Mouse (Mus musculus) stomach, embryonic 16.5 days (tissue): ENCODE data around the gene Zfp689. TPM values are rescaled to one million over a fixed set of nuclear protein-coding genes. Genes with fewer than 3 reads are reported as not detected.

Experiments used
- ATAC-seq: fragments of 200-750 bp; cut with Nextera tagmentation; 2 replicates; pipeline ENCODE4 v1.8.0; 2017; ENCODE audit warnings: moderate number of reproducible peaks, moderate TSS enrichment; ENCODE audit not compliant: insufficient read depth, low FRiP score
- H3K27ac ChIP-seq: fragments of 300-500 bp; sonication (generic); 2 replicates; pipeline ENCODE4 v1.5.1; 2014; ENCODE audit warnings: low read length
- H3K27me3 ChIP-seq: fragments of 300-500 bp; sonication (generic); 2 replicates; pipeline ENCODE4 v1.6.1; 2014; ENCODE audit warnings: low read length, control low read depth, mixed read lengths; ENCODE audit not compliant: control insufficient read depth, insufficient read depth
- H3K36me3 ChIP-seq: fragments of 300-500 bp; sonication (generic); 2 replicates; pipeline ENCODE4 v1.6.1; 2014; ENCODE audit warnings: low read length; ENCODE audit not compliant: control insufficient read depth, insufficient read depth
- H3K4me1 ChIP-seq: fragments of 300-500 bp; sonication (generic); 2 replicates; pipeline ENCODE4 v1.6.1; 2014; ENCODE audit warnings: low read length, control low read depth, mixed read lengths; ENCODE audit not compliant: control insufficient read depth, insufficient read depth
- H3K4me2 ChIP-seq: fragments of 300-500 bp; sonication (generic); 2 replicates; pipeline ENCODE4 v1.6.1; 2014; ENCODE audit warnings: low read depth, low read length, mixed read lengths
- H3K4me3 ChIP-seq: fragments of 300-500 bp; sonication (generic); replicated peaks from 2 replicates; pipeline ENCODE4 v1.5.1; 2014; ENCODE audit warnings: mild to moderate bottlenecking, low read length
- H3K9ac ChIP-seq: fragments of 300-500 bp; sonication (generic); 2 replicates; pipeline ENCODE4 v1.6.1; 2014; ENCODE audit warnings: low read length
- H3K9me3 ChIP-seq: fragments of 300-500 bp; sonication (generic); replicated peaks from 2 replicates; pipeline ENCODE4 v1.6.1; 2016; ENCODE audit warnings: low read length, control low read depth; ENCODE audit not compliant: control insufficient read depth
- WGBS: fragments of 180-500 bp; shearing (Covaris S2); extraction: QIAGEN DNeasy Blood & Tissue Kit; methylation state at CpG from one replicate; pipeline ENCODE4 v1.1.7; 2014; 5-methylcytosine and 5-hydroxymethylcytosine counted together
- microRNA-seq: library from miRNA; unstranded; fragments of <30 nt; microRNA quantifications from one replicate; pipeline ENCODE4, GENCODE M21; 2016
- polyA plus RNA-seq: library from polyadenylated mRNA; unstranded; fragments of >200 nt; fragmentation: Nextera tagmentation; extraction: Ambion mirVana; gene quantifications from 2 replicates; pipeline ENCODE4 v1.2.1, GENCODE M21; 2015

Zfp689 gene
- polyA plus RNA-seq, 1 experiment from 2014 or later: 5.8 TPM

DNA sequence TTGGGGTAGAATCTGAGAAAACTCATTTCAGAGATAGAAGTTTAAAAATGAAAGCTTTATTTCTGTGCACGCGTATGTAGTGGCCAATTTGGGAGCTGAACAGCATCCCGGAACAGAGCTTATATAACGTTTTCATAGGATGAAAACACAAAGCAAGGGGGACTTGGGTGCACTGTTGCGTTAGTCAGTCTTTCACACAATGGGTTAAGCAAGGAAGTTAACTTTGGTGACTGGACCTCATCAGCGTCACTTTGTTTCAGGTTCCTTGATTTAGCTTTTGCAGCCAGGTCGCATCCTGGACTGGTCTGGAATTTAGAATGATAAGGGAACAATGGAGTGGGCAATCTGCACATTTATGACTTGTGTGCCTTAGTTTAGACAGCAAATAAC lies 55.0 kb downstream of the Zfp689 start:
- Histone ChIP-seq H3K4me2 (peak overlapping the region; percentile 72), H3K27ac (peak overlapping the region; percentile 63), H3K36me3 (peaks cover 5% of the 10 kb centered on the region; the same call in 1 of the 2 replicates), H3K9ac (peak overlapping the region; percentile 65), H3K27me3 (no peaks in the 10 kb centered on the region), H3K4me3 (peak overlapping the region; percentile 66), H3K4me1 (peaks cover 10% of the 10 kb centered on the region), H3K9me3 (no peaks in the 10 kb centered on the region)
- no peak for ATAC-seq
- 9% methylated on average over 7 of the region's 7 CpGs for WGBS

GRCm38 (mm10) chr7:127393157-127393943 lies 55.6 kb downstream of the Zfp689 start, which contains the start of gene E430018J23Rik:
Gene E430018J23Rik (minus strand): TSS chr7:127393629.
- peaks cover 10% of the 10 kb centered on the region for H3K4me1 ChIP-seq

GRCm38 (mm10) chr7:127392251-127392824 lies 56.6 kb downstream of the Zfp689 start:
- no peak for ATAC-seq
- H3K36me3 ChIP-seq: peaks cover 5% of the 10 kb centered on the region; the same call in 1 of the 2 replicates
- peak overlapping the region; percentile 88 for H3K9ac ChIP-seq
- no peaks in the 10 kb centered on the region for H3K9me3 ChIP-seq
- no peak overlapping the region for H3K27ac ChIP-seq
- H3K4me1 ChIP-seq: peaks cover 10% of the 10 kb centered on the region
- H3K4me3 ChIP-seq: peak overlapping the region; percentile 66
- peak overlapping the region; percentile 72 for H3K4me2 ChIP-seq
- WGBS: 81% methylated on average over 8 of the region's 8 CpGs
- no peaks in the 10 kb centered on the region for H3K27me3 ChIP-seq

More at GRCm38 (mm10) chr7:127393157-127393943, 55.6 kb downstream of the Zfp689 start, which contains the start of gene E430018J23Rik:
- peaks cover 5% of the 10 kb centered on the region; the same call in 1 of the 2 replicates for H3K36me3 ChIP-seq
- ATAC-seq: peak; percentile 97
- no peaks in the 10 kb centered on the region for H3K27me3 ChIP-seq
- H3K9me3 ChIP-seq: no peaks in the 10 kb centered on the region
- H3K9ac ChIP-seq: peak within 1 kb of the TSS; percentile 88
- under 1% methylated on average over 45 of the region's 45 CpGs for WGBS
- H3K4me3 ChIP-seq: peak within 1 kb of the TSS; percentile 66
- peak within 1 kb of the TSS; percentile 85 for H3K27ac ChIP-seq
- H3K4me2 ChIP-seq: peak within 1 kb of the TSS; percentile 72

Small RNA genes within 50 kb of the gene (microRNA-seq; reads per million reads assigned to microRNA genes)
- gene Gm47278 (not detected), gene Mir7060 (not detected)

Other genes starting within 250 kb of the Zfp689 start
- 15.4 and 15.7 TPM in 2 replicates for gene Tbc1d10b, start 240.7 kb downstream of the Zfp689 start, polyA plus RNA-seq
- 23.9 and 312 TPM in 2 replicates for gene Mylpf, start 240.3 kb downstream of the Zfp689 start, polyA plus RNA-seq
- 27.1 and 28.5 TPM in 2 replicates for gene Zfp553, start 216.1 kb downstream of the Zfp689 start, polyA plus RNA-seq
- gene Sept1, start 216.0 kb downstream of the Zfp689 start, polyA plus RNA-seq: 14.7 and 15.0 TPM in 2 replicates
- 35.5 and 37.8 TPM in 2 replicates for gene Zfp771, start 204.9 kb downstream of the Zfp689 start, polyA plus RNA-seq
- 131 and 145 TPM in 2 replicates for gene Dctpp1, start 188.4 kb downstream of the Zfp689 start, polyA plus RNA-seq
- gene Sephs2, start 175.1 kb downstream of the Zfp689 start, polyA plus RNA-seq: 82.2 and 94.3 TPM in 2 replicates
- 3.1 and 4.0 TPM in 2 replicates for gene Itgal, start 152.9 kb downstream of the Zfp689 start, polyA plus RNA-seq
- gene Zfp768, start 103.6 kb downstream of the Zfp689 start, polyA plus RNA-seq: 12.0 and 13.9 TPM in 2 replicates
- 9.6 and 11.1 TPM in 2 replicates for gene Zfp747, start 73.1 kb downstream of the Zfp689 start, polyA plus RNA-seq
- 6.2 and 6.7 TPM in 2 replicates for gene 9130019O22Rik, start 62.0 kb downstream of the Zfp689 start, polyA plus RNA-seq
- gene E430018J23Rik, start 55.5 kb downstream of the Zfp689 start, polyA plus RNA-seq: 6.1 and 9.3 TPM in 2 replicates
- 7.1 and 7.6 TPM in 2 replicates for gene Zfp764, start 42.3 kb downstream of the Zfp689 start, polyA plus RNA-seq
- gene Zfp688, start 27.1 kb downstream of the Zfp689 start, polyA plus RNA-seq: 21.5 and 24.4 TPM in 2 replicates
- gene Prr14, start 10.5 kb upstream of the Zfp689 start, polyA plus RNA-seq: 35.9 and 37.8 TPM in 2 replicates
- gene Fbrs, start 30.0 kb upstream of the Zfp689 start, polyA plus RNA-seq: 10.5 and 11.1 TPM in 2 replicates
- gene Srcap, start 62.8 kb upstream of the Zfp689 start, polyA plus RNA-seq: 20.3 and 32.4 TPM in 2 replicates
- 12.3 and 13.2 TPM in 2 replicates for gene Gm42715, start 70.4 kb upstream of the Zfp689 start, polyA plus RNA-seq
- gene Tmem265, start 112.2 kb upstream of the Zfp689 start, polyA plus RNA-seq: 10.1 and 14.0 TPM in 2 replicates
- 37.6 and 44.1 TPM in 2 replicates for gene Phkg2, start 124.2 kb upstream of the Zfp689 start, polyA plus RNA-seq
- 6.3 and 8.1 TPM in 2 replicates for gene Ccdc189, start 139.4 kb upstream of the Zfp689 start, polyA plus RNA-seq
- gene Rnf40, start 139.6 kb upstream of the Zfp689 start, polyA plus RNA-seq: 41.6 and 41.7 TPM in 2 replicates
- 10.4 and 10.9 TPM in 2 replicates for gene Zfp629, start 166.6 kb upstream of the Zfp689 start, polyA plus RNA-seq